Mouse (Mus musculus): ENCODE data around the gene Il16.

DNA sequence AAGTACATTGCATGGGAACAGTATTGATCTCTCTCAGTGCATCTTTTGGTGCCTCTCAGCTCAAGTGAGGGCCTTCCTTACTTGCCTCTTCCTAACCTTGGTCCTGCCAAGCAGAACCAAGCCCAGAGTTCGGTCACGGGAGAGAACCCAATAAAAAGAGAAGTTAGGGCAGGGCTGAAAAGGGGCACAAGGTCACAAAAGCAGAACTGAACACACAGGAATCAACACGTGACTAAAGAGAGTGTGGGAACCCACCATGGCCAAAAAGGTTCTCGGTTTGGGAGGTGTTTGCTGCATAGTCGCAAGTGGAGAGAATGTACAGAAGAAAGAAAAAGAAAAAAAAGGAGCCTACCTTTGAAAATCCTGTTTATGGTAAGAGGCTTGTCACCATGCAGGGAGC is 100.0 kb downstream of the Il16 start:
- no peak for TF ChIP-seq POLR2A (IDR thresholded peaks at IDR 0.05; ENCODE audit: control insufficient read depth, low read depth, low read length)
- TF ChIP-seq CTCF (IDR thresholded peaks at IDR 0.05; ENCODE audit: control insufficient read depth, insufficient read depth, insufficient replicate concordance, low read depth, low read length) = no peak

All from testis, adult 2 months (tissue).